Mouse (Mus musculus): ENCODE measurements around the gene Ntn3. TPM values are rescaled to one million over a fixed set of nuclear protein-coding genes. Genes with fewer than 3 reads are reported as not detected.

The Ntn3 gene
- polyA plus RNA-seq, 1 experiment from 2014 or later: 5.1 TPM

- Histone ChIP-seq H3K27me3 (replicated peaks) (no peaks in the 10 kb centered on the region), H3K4me1 (peaks cover 33% of the 10 kb centered on the region), H3K9ac (peak within 1 kb of the TSS; percentile 94), H3K27ac (peak within 1 kb of the TSS; percentile 100), H3K9me3 (no peaks in the 10 kb centered on the region), H3K4me2 (peak within 1 kb of the TSS; percentile 70), H3K36me3 (replicated peaks) (peaks cover 4% of the 10 kb centered on the region; the same call in 1 of the 2 replicates), H3K4me3 (peak within 1 kb of the TSS; percentile 97)
- under 1% methylated on average over 58 of the region's 58 CpGs for WGBS
- ATAC-seq (replicated peaks): peak; percentile 90
Measured at GRCm38 (mm10) chr17:24169317-24170065, 39.8 kb downstream of the Ntn3 start, which contains the start of gene Atp6v0c. Atp6v0c (minus strand) TSS chr17:24169702.

- peak overlapping the region; percentile 70 for H3K4me2 ChIP-seq
- H3K9ac ChIP-seq: peak overlapping the region; percentile 94
- H3K4me3 ChIP-seq: peak overlapping the region; percentile 97
- H3K4me1 ChIP-seq: peaks cover 33% of the 10 kb centered on the region
- WGBS: under 1% methylated on average over 40 of the region's 41 CpGs
- H3K36me3 ChIP-seq (replicated peaks): peaks cover 4% of the 10 kb centered on the region; the same call in 1 of the 2 replicates
- peak overlapping the region; percentile 100 for H3K27ac ChIP-seq
- peak; percentile 75 for ATAC-seq (replicated peaks)
- no peaks in the 10 kb centered on the region for H3K27me3 ChIP-seq (replicated peaks)
- no peaks in the 10 kb centered on the region for H3K9me3 ChIP-seq
Measured at GRCm38 (mm10) chr17:24168590-24169277, 40.6 kb downstream of the Ntn3 start.

- Histone ChIP-seq H3K4me3 (peak overlapping the region; percentile 97), H3K27me3 (replicated peaks) (no peaks in the 10 kb centered on the region), H3K9ac (peak overlapping the region; percentile 94), H3K4me2 (peak overlapping the region; percentile 70), H3K36me3 (replicated peaks) (peaks cover 4% of the 10 kb centered on the region; the same call in 1 of the 2 replicates), H3K9me3 (no peaks in the 10 kb centered on the region), H3K4me1 (peaks cover 37% of the 10 kb centered on the region), H3K27ac (peak overlapping the region; percentile 100)
- WGBS: 56% methylated on average over 7 of the region's 7 CpGs
- no peak for ATAC-seq (replicated peaks)
Measured at GRCm38 (mm10) chr17:24167891-24168505, 41.3 kb downstream of the Ntn3 start.

- WGBS: 90% methylated on average over 6 of the region's 6 CpGs
- H3K9me3 ChIP-seq: no peaks in the 10 kb centered on the region
- peak overlapping the region; percentile 97; the same call in 1 of the 2 replicates for H3K4me3 ChIP-seq
- H3K4me1 ChIP-seq: peaks cover 45% of the 10 kb centered on the region
- H3K27ac ChIP-seq: no peak overlapping the region
- no peak overlapping the region for H3K9ac ChIP-seq
- H3K36me3 ChIP-seq (replicated peaks): peaks cover 4% of the 10 kb centered on the region; the same call in 1 of the 2 replicates
- no peaks in the 10 kb centered on the region for H3K27me3 ChIP-seq (replicated peaks)
- no peak for ATAC-seq (replicated peaks)
- peak overlapping the region; percentile 70 for H3K4me2 ChIP-seq
Measured at GRCm38 (mm10) chr17:24167120-24167519, 42.2 kb downstream of the Ntn3 start.

- Histone ChIP-seq H3K4me2 (no peak overlapping the region), H3K36me3 (replicated peaks) (peaks cover 4% of the 10 kb centered on the region; the same call in 1 of the 2 replicates), H3K27me3 (replicated peaks) (no peaks in the 10 kb centered on the region), H3K4me1 (peaks cover 46% of the 10 kb centered on the region), H3K9me3 (no peaks in the 10 kb centered on the region), H3K9ac (no peak overlapping the region), H3K27ac (no peak overlapping the region), H3K4me3 (no peak overlapping the region)
- no peak for ATAC-seq (replicated peaks)
- 80% methylated on average over 11 of the region's 11 CpGs for WGBS
Measured at GRCm38 (mm10) chr17:24164566-24165259, 44.6 kb downstream of the Ntn3 start.

DNA sequence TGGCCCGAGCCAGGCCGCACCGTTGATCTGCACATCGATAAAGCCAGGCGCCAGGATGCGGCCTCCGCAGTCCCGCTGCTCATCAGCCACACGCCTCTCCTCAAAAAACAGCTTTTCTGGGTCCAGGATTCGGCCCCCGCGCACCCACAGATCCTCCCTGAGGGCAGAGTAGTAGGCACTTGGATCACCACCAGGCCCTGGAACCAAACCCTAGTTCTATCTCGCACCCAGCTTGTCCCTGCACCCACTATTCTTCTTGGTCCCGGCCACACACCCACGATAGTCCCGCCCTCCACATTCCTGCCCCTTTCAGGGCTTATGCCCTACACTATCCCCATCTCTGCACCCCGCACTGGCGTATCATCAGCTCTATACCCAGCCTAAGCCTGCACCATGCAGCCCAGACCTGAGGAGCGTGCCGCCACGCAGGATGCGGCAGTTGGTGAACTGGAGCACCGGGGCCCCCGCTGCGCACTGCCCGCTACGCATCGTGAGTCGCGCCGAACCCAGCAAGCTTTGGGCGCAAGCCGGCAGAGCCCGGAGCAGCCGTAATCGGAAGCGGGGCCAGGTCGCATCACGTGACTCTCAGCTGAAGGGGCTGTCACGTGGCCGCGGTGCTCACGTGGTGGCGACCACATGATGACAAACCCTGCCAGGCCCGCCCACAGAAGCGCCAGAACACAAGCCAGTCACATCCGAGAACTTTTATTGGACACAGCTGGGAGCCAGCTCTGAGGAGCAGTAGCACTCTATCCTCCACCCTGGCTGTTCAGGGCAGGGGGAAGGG lies 46.0 kb downstream of the Ntn3 start, which contains the start of gene Amdhd2:
Amdhd2 (minus strand) TSS at position 591 of the 787 bp plus-strand sequence.
- H3K36me3 ChIP-seq (replicated peaks): peaks cover 4% of the 10 kb centered on the region; the same call in 1 of the 2 replicates
- peak within 1 kb of the TSS; percentile 92 for H3K27ac ChIP-seq
- H3K9ac ChIP-seq: peak within 1 kb of the TSS; percentile 78
- peaks cover 45% of the 10 kb centered on the region for H3K4me1 ChIP-seq
- 2% methylated on average over 47 of the region's 47 CpGs for WGBS
- H3K4me2 ChIP-seq: peak within 1 kb of the TSS; percentile 96
- H3K4me3 ChIP-seq: peak within 1 kb of the TSS; percentile 96
- ATAC-seq (replicated peaks): peak; percentile 93
- H3K9me3 ChIP-seq: no peaks in the 10 kb centered on the region
- no peaks in the 10 kb centered on the region for H3K27me3 ChIP-seq (replicated peaks)

DNA sequence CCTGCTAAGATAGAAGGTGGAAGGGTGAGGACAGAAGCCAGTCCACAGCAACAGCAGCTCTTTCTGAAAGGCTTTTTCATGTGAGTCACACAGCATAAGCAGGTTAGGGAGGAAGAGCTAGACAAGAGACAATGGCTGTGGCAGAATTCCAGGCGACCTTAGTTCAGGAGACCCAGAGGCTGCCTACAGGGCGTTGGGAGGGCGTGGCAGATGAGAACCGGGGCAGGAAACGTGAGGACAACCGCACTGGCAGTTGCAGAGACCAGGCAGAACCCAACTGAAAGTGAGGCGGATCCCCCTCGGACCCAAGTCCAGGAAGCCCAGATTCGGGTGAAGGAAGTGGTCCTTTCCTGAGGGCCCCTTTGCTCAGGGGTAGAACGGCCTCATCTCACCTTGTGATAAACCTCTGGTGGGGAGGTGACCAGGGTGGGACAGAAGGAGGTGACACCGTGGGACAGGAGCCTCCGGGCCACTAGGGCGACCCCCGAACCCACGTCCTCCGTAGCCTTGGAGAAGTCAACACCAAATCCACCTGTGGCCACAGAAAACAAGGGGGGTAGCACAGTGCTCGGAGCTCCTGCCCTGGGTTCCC lies 46.7 kb downstream of the Ntn3 start:
- Histone ChIP-seq H3K9me3 (no peaks in the 10 kb centered on the region), H3K36me3 (replicated peaks) (peaks cover 10% of the 10 kb centered on the region; the same call in 1 of the 2 replicates), H3K4me1 (peaks cover 39% of the 10 kb centered on the region), H3K27ac (0 out of 2 replicates have a peak overlapping the region, but pooled peaks have one; percentile 92), H3K4me3 (peak overlapping the region; percentile 96), H3K9ac (peak overlapping the region; percentile 78), H3K27me3 (replicated peaks) (no peaks in the 10 kb centered on the region), H3K4me2 (peak overlapping the region; percentile 96)
- 35% methylated on average over 17 of the region's 17 CpGs for WGBS
- ATAC-seq (replicated peaks): peak; percentile 41

DNA sequence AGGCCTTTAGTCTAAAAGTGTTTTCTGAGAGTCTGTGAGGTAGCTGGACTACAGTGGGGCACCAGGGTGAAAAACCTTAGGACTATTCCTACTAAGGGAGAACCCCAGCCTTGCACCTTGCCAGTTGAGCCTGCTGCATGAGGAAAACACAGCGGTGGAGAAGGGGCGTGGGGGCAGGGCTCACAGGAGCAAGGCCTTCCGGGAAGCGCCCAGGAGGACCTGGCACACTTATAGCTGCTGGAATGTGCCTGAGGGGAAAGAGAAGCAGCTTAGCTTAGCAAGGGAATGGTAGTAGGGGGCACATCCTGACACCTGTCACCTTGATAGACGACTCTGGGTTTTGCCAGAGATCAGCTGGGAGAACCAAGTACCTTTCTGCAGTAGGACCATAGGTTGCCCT lies 47.9 kb downstream of the Ntn3 start:
- Histone ChIP-seq H3K4me1 (peaks cover 26% of the 10 kb centered on the region), H3K9me3 (no peaks in the 10 kb centered on the region), H3K4me3 (no peak overlapping the region), H3K4me2 (no peak overlapping the region), H3K9ac (no peak overlapping the region), H3K27ac (no peak overlapping the region), H3K36me3 (replicated peaks) (peaks cover 8% of the 10 kb centered on the region; the same call in 1 of the 2 replicates), H3K27me3 (replicated peaks) (no peaks in the 10 kb centered on the region)
- 86% methylated on average over 5 of the region's 5 CpGs for WGBS
- no peak for ATAC-seq (replicated peaks)

DNA sequence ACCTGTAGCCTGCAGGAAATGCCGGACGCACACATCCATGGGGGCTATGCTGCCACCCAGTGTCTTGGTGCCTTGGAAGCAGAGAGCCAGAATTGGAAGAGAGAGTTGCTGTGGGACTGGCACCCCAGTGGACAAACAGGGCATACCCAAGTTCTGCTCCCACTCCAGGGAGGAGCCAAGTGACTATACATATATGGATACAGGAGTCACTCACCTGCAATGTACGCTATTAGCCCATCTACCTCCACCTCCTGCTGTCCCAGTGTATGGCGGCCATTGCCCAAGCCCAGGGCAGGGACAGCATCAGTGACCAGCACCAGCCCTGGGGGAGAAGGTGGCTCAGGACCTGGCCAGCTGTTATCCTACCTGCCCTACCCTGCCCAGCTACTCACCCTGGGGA lies 51.8 kb downstream of the Ntn3 start:
- Histone ChIP-seq H3K27ac (no peak overlapping the region), H3K9me3 (no peaks in the 10 kb centered on the region), H3K27me3 (replicated peaks) (no peaks in the 10 kb centered on the region), H3K9ac (no peak overlapping the region), H3K36me3 (replicated peaks) (peaks cover 7% of the 10 kb centered on the region; the same call in 1 of the 2 replicates), H3K4me1 (peaks cover 11% of the 10 kb centered on the region), H3K4me3 (no peak overlapping the region), H3K4me2 (no peak overlapping the region)
- WGBS: 91% methylated on average over 4 of the region's 4 CpGs
- 0 out of 2 replicates have a peak, but pooled peaks have one; percentile 13 for ATAC-seq (replicated peaks)

DNA sequence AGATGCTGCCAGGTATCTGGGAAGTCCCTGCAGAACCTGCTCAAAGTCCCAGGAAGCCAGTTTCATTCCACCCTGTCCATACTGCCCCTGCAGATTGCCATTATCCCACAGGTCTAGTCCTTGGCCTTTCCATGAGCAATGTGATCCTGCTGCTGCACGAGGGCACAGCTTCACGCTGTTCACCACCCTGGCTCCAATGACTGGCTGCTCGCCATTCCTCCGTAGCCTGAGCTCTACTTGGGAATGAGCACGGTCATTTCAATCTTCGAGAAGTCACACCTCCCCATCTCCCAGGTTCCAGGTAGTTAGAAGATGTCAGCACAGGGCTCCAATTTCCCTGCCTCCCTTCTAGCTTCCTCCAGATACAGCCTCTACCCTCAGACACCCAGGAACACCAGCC lies 52.2 kb downstream of the Ntn3 start:
- H3K27me3 ChIP-seq (replicated peaks): no peaks in the 10 kb centered on the region
- no peaks in the 10 kb centered on the region for H3K9me3 ChIP-seq
- no peak overlapping the region for H3K27ac ChIP-seq
- peaks cover 7% of the 10 kb centered on the region; the same call in 1 of the 2 replicates for H3K36me3 ChIP-seq (replicated peaks)
- H3K9ac ChIP-seq: no peak overlapping the region
- H3K4me1 ChIP-seq: peaks cover 11% of the 10 kb centered on the region; the same call in 1 of the 2 replicates
- ATAC-seq (replicated peaks): no peak
- H3K4me2 ChIP-seq: no peak overlapping the region
- no peak overlapping the region for H3K4me3 ChIP-seq
- WGBS: 95% methylated on average over 6 of the region's 6 CpGs

All from midbrain, embryonic 15.5 days (tissue).